Mouse (Mus musculus) forebrain, embryonic 14.5 days (tissue): ENCODE measurements around the gene Trim17. TPM values are rescaled to one million over a fixed set of nuclear protein-coding genes. Genes with fewer than 3 reads are reported as not detected.

Source experiments
- ATAC-seq: fragments of 200-750 bp; cut with Nextera tagmentation; 2 replicates; pipeline ENCODE4 v1.8.0; 2017; ENCODE audit warnings: mild to moderate bottlenecking, moderate library complexity
- DNase-seq: peaks from one replicate; pipeline ENCODE4 v3.0.0-alpha.2; 2015; ENCODE audit warnings: low spot score
- H3K27ac ChIP-seq: fragments of 300-500 bp; sonication (generic); 2 replicates; pipeline ENCODE4 v1.5.1; 2014; ENCODE audit warnings: low read depth, mild to moderate bottlenecking, control low read depth, low read length, moderate library complexity
- H3K27me3 ChIP-seq: fragments of 300-500 bp; sonication (generic); replicated peaks from 2 replicates; pipeline ENCODE4 v1.6.1; 2014; ENCODE audit warnings: low read length, control low read depth, mixed read lengths; ENCODE audit not compliant: control insufficient read depth, insufficient read depth
- H3K36me3 ChIP-seq: fragments of 300-500 bp; sonication (generic); 2 replicates; pipeline ENCODE4 v1.6.1; 2014; ENCODE audit warnings: low read length, control low read depth; ENCODE audit not compliant: control insufficient read depth, insufficient read depth
- H3K4me1 ChIP-seq: fragments of 300-500 bp; sonication (generic); 2 replicates; pipeline ENCODE4 v1.6.1; 2014; ENCODE audit warnings: antibody characterized with exemption, low read length, control low read depth; ENCODE audit not compliant: control insufficient read depth, insufficient read depth
- H3K4me2 ChIP-seq: fragments of 300-500 bp; sonication (generic); 2 replicates; pipeline ENCODE4 v1.6.1; 2014; ENCODE audit warnings: mild to moderate bottlenecking, control low read depth, low read length
- H3K4me3 ChIP-seq: fragments of 300-500 bp; sonication (generic); 2 replicates; pipeline ENCODE4 v1.5.1; 2014; ENCODE audit warnings: low read depth, low read length, control low read depth
- H3K9ac ChIP-seq: fragments of 300-500 bp; sonication (generic); 2 replicates; pipeline ENCODE4 v1.6.1; 2014; ENCODE audit warnings: mild to moderate bottlenecking, low read length, control low read depth, moderate library complexity
- H3K9me3 ChIP-seq: fragments of 300-500 bp; sonication (generic); replicated peaks from 2 replicates; pipeline ENCODE4 v1.6.1; 2016; ENCODE audit warnings: low read length, control low read depth, mixed read lengths; ENCODE audit not compliant: control insufficient read depth
- WGBS: fragments of 180-500 bp; shearing (Covaris S2); extraction: QIAGEN DNeasy Blood & Tissue Kit; methylation state at CpG from one replicate; pipeline ENCODE4 v1.1.7; 2014; 5-methylcytosine and 5-hydroxymethylcytosine counted together
- polyA plus RNA-seq: library from polyadenylated mRNA; unstranded; fragments of >200 nt; fragmentation: Nextera tagmentation; extraction: Ambion mirVana; gene quantifications from 2 replicates; pipeline ENCODE4 v1.2.1, GENCODE M21; 2014

The Trim17 gene
- polyA plus RNA-seq, 1 experiment from 2014 or later: 1.3 TPM

DNA sequence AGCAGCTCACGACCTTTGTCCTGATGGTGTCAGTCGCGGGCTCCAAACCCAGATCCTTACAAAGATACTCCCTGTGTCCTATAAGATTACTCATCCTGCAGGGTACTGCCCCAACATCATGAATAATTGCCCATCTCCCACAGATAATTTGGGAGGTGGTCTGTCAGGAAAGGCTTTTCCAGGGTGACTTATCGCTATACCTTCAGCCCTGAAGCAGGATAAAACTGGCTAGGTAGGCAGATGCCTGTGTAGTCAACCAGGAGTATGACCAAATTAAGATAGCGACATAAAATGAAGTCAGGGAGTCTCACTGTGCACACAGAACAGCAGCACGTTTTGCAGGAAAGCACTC, 15.4 kb upstream of the Trim17 start:
- Histone ChIP-seq H3K9me3 (no peaks in the 10 kb centered on the region), H3K4me3 (peak overlapping the region; percentile 96), H3K36me3 (peaks cover 26% of the 10 kb centered on the region), H3K9ac (peak overlapping the region; percentile 98), H3K4me2 (peak overlapping the region; percentile 85), H3K4me1 (peaks cover 9% of the 10 kb centered on the region), H3K27me3 (no peaks in the 10 kb centered on the region), H3K27ac (peak overlapping the region; percentile 93)
- DNase-seq (no peak), ATAC-seq (no peak)
- 16% methylated on average over 6 of the region's 6 CpGs for WGBS

DNA sequence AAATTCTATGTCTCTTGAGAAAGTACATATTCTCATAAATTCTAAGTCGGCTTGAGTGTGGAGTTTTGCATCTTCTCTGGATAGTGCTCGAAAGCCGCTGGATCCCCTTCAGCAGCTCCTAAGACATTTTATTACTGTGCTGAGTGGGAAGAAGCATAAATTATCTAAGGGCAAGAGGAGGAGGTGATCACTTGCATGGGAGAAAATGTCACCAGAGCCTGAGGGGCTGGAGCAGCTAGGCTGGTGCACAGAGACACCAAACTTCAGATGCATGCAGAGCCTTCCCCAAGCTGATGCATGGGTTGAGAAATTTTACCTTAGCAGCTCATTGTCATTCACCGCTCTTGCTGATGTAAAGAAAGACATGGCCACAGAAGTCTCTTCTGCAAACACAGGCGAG, 10.3 kb upstream of the Trim17 start:
- H3K27me3 ChIP-seq: no peaks in the 10 kb centered on the region
- peaks cover 5% of the 10 kb centered on the region; the same call in 1 of the 2 replicates for H3K4me1 ChIP-seq
- no peak overlapping the region for H3K4me2 ChIP-seq
- no peak overlapping the region for H3K9ac ChIP-seq
- H3K4me3 ChIP-seq: no peak overlapping the region
- DNase-seq (no peak), ATAC-seq (no peak)
- WGBS: 74% methylated on average over 5 of the region's 5 CpGs
- no peaks in the 10 kb centered on the region for H3K9me3 ChIP-seq
- no peak overlapping the region for H3K27ac ChIP-seq
- no peaks in the 10 kb centered on the region for H3K36me3 ChIP-seq

GRCm38 (mm10) chr11:58947306-58947705, 7.2 kb upstream of the Trim17 start:
- Histone ChIP-seq H3K36me3 (no peaks in the 10 kb centered on the region), H3K9ac (peak overlapping the region; percentile 76), H3K4me3 (peak overlapping the region; percentile 61; the same call in 1 of the 2 replicates), H3K27ac (peak overlapping the region; percentile 98), H3K9me3 (no peaks in the 10 kb centered on the region), H3K4me2 (peak overlapping the region; percentile 77), H3K27me3 (no peaks in the 10 kb centered on the region), H3K4me1 (peaks cover 15% of the 10 kb centered on the region)
- ATAC-seq (no peak), DNase-seq (no peak)
- WGBS: 89% methylated on average over 3 of the region's 3 CpGs

- H3K36me3 ChIP-seq: no peaks in the 10 kb centered on the region
- ATAC-seq (peak; percentile 68), DNase-seq (peak; percentile 86)
- H3K27me3 ChIP-seq: no peaks in the 10 kb centered on the region
- H3K4me3 ChIP-seq: peak overlapping the region; percentile 61
- WGBS: 8% methylated on average over 23 of the region's 23 CpGs
- H3K4me1 ChIP-seq: peaks cover 18% of the 10 kb centered on the region
- H3K4me2 ChIP-seq: peak overlapping the region; percentile 77
- no peaks in the 10 kb centered on the region for H3K9me3 ChIP-seq
- H3K9ac ChIP-seq: peak overlapping the region; percentile 76
- H3K27ac ChIP-seq: peak overlapping the region; percentile 98
Observed at GRCm38 (mm10) chr11:58947798-58948528, 6.5 kb upstream of the Trim17 start.

DNA sequence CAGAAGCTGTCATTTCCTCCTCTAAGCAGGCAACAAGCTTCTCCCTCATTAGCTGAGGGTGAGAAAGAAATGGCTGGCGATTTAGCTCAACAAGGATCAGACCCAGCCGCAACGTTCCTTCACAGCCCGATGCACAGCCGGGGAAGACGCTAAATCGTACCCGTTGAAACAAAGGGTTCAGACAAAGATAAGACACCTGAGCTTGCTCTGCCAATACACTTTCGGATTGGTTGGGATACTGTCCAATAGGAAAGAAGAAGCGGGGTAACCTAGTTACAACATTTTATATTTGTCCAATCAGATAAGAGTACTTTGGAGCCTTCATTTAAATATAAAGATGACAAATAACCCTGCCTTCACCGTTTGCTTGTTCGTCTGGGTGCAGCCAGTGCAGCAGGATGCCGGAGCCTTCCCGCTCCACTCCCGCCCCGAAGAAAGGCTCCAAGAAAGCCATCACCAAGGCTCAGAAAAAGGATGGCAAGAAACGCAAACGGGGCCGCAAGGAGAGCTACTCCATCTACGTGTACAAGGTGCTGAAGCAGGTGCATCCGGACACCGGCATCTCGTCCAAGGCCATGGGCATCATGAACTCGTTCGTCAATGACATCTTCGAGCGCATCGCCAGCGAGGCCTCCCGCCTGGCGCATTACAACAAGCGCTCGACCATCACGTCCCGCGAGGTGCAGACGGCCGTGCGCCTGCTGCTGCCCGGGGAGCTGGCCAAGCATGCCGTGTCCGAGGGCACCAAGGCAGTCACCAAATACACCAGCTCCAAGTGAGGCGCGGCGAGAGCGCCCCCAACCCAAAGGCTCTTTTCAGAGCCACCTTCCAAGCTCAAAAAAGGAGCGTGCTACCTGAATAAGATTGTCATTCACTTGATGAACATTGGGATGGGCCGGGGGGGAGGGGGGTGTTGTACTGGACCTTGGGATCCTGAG, 5.7 kb upstream of the Trim17 start, which contains the start of gene Hist3h2ba:
Hist3h2ba (plus strand) TSS at position 379 of the 938 bp plus-strand sequence.
- ATAC-seq (peak; percentile 89), DNase-seq (peak; percentile 99)
- WGBS: under 1% methylated on average over 48 of the region's 48 CpGs
- Histone ChIP-seq H3K27ac (peak within 1 kb of the TSS; percentile 99), H3K4me1 (peaks cover 20% of the 10 kb centered on the region), H3K4me3 (peak within 1 kb of the TSS; percentile 61), H3K4me2 (peak within 1 kb of the TSS; percentile 77), H3K9me3 (no peaks in the 10 kb centered on the region), H3K9ac (peak within 1 kb of the TSS; percentile 95), H3K27me3 (no peaks in the 10 kb centered on the region), H3K36me3 (no peaks in the 10 kb centered on the region)

DNA sequence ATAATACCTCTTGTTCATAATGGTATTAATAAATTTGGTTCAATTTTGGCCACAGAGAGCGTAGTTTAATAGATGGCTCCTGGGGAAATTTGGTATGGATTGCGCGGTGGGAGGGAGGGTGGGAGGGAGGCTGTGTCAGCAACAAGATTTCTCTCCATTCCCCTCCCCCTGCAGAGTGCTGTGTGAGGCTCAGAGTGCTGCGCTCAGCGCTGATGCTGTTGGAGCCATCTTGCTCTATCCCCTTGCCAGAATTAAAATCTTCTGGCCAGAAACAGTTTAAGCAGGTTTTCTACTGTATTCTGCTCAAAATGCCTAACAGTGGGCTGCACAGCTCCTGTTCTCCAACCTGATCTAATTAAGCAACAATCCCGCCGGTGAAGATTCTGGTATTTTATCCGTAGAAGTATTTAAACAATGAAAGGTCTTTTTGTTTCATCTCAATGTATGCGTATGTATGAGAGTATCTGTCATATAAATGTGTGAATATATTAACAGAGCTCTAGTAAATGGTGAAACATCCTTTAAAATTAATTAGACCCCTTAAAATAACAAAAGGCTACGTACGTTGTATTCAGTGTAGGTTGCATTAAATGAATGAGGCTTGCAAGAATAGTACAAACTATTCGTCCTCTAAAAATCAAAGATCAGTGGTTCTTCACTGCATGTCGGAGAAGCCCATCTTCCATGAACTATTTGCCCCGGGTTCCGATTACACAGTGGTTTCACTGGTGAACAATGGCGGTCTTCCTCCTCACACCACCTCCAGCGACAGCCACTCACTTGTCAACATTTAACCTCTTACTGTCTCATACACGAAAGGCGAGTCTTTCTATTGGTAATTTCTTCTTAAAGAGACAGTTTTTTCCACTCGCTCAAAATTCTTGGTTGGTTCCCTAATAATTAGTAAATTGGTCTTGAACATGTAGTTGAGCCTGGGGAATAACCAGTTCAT, 4.7 kb upstream of the Trim17 start:
- H3K4me3 ChIP-seq: peak overlapping the region; percentile 61
- no peaks in the 10 kb centered on the region for H3K27me3 ChIP-seq
- WGBS: 1% methylated on average over 20 of the region's 20 CpGs
- peak; percentile 58 for ATAC-seq
- H3K9me3 ChIP-seq: no peaks in the 10 kb centered on the region
- peak overlapping the region; percentile 77 for H3K4me2 ChIP-seq
- H3K27ac ChIP-seq: peak overlapping the region; percentile 99
- no peaks in the 10 kb centered on the region for H3K36me3 ChIP-seq
- H3K4me1 ChIP-seq: peaks cover 20% of the 10 kb centered on the region
- peak overlapping the region; percentile 95 for H3K9ac ChIP-seq
- peak; percentile 95 for DNase-seq

DNA sequence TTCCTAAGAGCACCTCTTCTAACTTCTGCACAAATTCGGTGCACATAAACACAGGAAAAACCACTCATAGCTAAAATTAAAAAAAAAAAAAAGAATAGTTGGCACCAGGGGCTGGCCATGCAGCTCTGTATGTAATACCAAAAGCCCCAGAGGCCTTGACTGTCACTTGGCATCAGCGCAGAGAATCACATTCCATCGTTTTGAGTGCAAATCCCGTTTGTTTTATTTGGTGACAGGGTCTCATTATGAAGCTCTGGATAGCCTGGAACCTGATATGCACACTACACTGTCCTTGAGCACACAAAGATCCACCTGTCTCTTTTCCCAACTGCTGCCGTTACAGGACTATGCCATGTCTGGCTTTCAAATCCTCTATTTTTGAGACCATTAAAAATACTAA, 3.3 kb upstream of the Trim17 start:
- Histone ChIP-seq H3K4me2 (peak overlapping the region; percentile 77), H3K4me3 (no peak overlapping the region), H3K27ac (peak overlapping the region; percentile 99; the same call in 1 of the 2 replicates), H3K9me3 (no peaks in the 10 kb centered on the region), H3K9ac (peak overlapping the region; percentile 95; the same call in 1 of the 2 replicates), H3K36me3 (no peaks in the 10 kb centered on the region), H3K4me1 (peaks cover 21% of the 10 kb centered on the region), H3K27me3 (no peaks in the 10 kb centered on the region)
- no peak for ATAC-seq
- DNase-seq: no peak
- 51% methylated on average over 5 of the region's 5 CpGs for WGBS
